Mouse (Mus musculus) liver, postnatal 0 days (tissue): ENCODE results near the gene Zfp750.

Experiments
- CTCF ChIP-seq: sonication (generic); IDR thresholded peaks from 2 replicates; pipeline ENCODE4 v1.5.1; 2016; ENCODE audit warnings: antibody characterized with exemption, low read depth
- EP300 ChIP-seq: IDR thresholded peaks from 2 replicates; pipeline ENCODE4 v1.6.1; 2016; ENCODE audit warnings: antibody characterized with exemption, low read depth, mild to moderate bottlenecking

DNA sequence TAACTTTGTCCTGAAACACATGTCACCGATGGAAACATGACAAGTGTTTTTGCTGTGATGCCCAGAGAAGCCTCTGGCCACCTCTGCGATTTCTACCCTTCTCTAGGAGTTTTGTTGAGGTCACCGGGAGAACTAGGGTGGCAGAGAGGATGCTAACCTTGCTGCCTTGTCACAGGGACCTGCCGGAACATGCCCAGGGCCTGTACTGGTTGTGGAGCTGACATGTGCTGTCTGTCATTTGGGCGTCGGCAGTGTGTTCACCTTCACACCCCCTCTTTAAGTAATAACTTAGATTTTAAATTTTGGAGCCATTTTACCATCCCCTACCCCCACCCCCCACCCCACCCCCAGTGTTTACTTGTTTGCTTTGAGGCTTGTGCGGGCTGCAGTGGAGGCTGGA lies 570 bp upstream of the Zfp750 start:
- TF ChIP-seq CTCF (no peak), EP300 (no peak)
